Mouse (Mus musculus) spleen, adult 10 weeks (tissue): ENCODE measurements around the gene Sars. TPM values are rescaled to one million over a fixed set of nuclear protein-coding genes. Genes with fewer than 3 reads are reported as not detected.

Experiments used
- polyA plus RNA-seq: library from polyadenylated mRNA; stranded (reverse); fragments of 350-450 nt; fragmentation: Illumina TruSeq; extraction: RNeasy Lipid Tissue Mini Kit (QIAGEN cat#74804); gene quantifications from one replicate; pipeline ENCODE4 v1.2.3, GENCODE M21; 2015; ENCODE audit warnings: low replicate concordance; ENCODE audit not compliant: insufficient read depth

Sars gene
- 90.4 TPM for polyA plus RNA-seq

DNA sequence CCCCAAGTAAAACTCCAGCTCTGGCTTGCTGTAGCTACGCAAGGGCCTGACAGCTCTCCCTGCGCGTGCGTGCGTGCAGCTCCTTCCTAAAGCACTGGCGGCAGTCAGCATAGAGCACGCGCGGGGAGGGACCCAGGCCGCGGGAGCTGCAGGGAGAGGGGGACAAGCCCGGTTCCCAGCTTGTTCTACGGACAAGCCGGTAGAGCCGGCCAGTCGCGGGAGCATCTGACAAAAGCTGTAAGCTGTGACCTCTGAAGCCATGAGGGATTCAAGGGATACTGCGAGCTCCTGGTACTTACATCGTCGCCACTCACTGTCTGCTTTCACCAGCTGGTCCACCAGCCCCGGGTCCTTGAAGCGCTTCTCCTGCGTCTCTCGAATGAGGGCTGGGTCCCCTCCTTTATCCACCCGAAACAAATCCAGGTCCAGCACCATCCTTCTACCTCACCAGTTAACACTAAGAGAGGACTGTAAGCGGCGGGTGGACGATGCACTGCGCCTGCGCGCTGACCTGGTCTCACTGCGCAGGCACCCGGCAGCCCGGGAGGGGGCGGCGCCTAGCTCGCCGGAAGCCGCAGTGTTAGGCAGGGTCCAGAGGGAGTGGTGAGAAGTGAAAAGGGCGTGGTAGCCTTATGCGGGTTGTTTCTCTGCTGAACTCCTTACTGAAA is at the start of gene Sars:
Sars (minus strand) TSS at position 512 of the 668 bp plus-strand sequence.

GRCm38 (mm10) chr3:108414857-108415830 is 29.9 kb downstream of the Sars start, which contains the start of gene Celsr2:
Gene Celsr2 (minus strand): TSS chr3:108415552.

GRCm38 (mm10) chr3:108383485-108384354 is 61.3 kb downstream of the Sars start, which contains the start of gene Psrc1:
Gene Psrc1 (plus strand): TSS chr3:108383839.

Other genes with a start within 250 kb of the Sars start
- gene Cyb561d1, start 244.0 kb downstream of the Sars start, polyA plus RNA-seq = 34.1 TPM
- gene Atxn7l2, start 234.3 kb downstream of the Sars start, polyA plus RNA-seq = 4.4 TPM
- 0.10 TPM for gene Sypl2, start 218.6 kb downstream of the Sars start, polyA plus RNA-seq
- 133 TPM for gene Psma5, start 188.3 kb downstream of the Sars start, polyA plus RNA-seq
- 16.0 TPM for gene Sort1, start 161.1 kb downstream of the Sars start, polyA plus RNA-seq
- 0.19 TPM for gene Mybphl, start 80.3 kb downstream of the Sars start, polyA plus RNA-seq
- 3.7 TPM for gene Psrc1, start 61.4 kb downstream of the Sars start, polyA plus RNA-seq
- gene Celsr2, start 29.7 kb downstream of the Sars start, polyA plus RNA-seq = 0.32 TPM
- gene 1700013F07Rik, start 88.9 kb upstream of the Sars start, polyA plus RNA-seq = not detected
- 2.3 TPM for gene 5330417C22Rik, start 91.3 kb upstream of the Sars start, polyA plus RNA-seq
- gene Tmem167b, start 117.3 kb upstream of the Sars start, polyA plus RNA-seq = 53.6 TPM
- 48.4 TPM for gene Taf13, start 126.5 kb upstream of the Sars start, polyA plus RNA-seq
- gene Wdr47, start 146.1 kb upstream of the Sars start, polyA plus RNA-seq = 19.3 TPM
- gene Clcc1, start 208.7 kb upstream of the Sars start, polyA plus RNA-seq = 61.5 TPM